Mouse (Mus musculus): ENCODE data around the gene Birc6. TPM values are rescaled to one million over a fixed set of nuclear protein-coding genes. Genes with fewer than 3 reads are reported as not detected.

Gene Birc6
- polyA plus RNA-seq, 1 experiment from 2014 or later: 57.4 TPM

DNA sequence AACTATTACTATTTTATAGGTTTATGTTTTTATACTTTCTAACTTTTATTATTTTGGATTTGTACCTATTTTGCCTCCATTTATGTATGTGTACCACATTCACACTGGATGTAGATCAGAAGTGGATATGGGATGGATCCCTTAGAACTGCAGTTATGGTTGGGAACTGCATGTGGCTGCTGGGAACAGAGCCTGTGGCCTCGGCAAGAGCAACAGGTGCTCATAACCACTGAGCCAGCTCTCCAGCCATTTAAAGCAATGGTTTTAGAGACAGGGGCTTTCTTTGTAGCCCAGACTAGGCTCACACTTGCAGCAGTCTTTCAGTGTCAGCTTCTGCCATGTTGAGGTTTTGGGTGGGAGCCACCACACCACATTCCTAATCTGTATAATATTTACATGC lies 221.6 kb downstream of the Birc6 start:
- POLR2A ChIA-PET: interaction anchor here (0.6 kb wide), 1 partner anchor 1308 kb away, joined by 3 read pairs; no protein-coding TSS in a partner anchor
- no peak for ATAC-seq
- H3K27me3 ChIP-seq: no peaks in the 10 kb centered on the region
- CTCF ChIA-PET: no interaction called here
- TF ChIP-seq CTCF (IDR thresholded peaks at IDR 0.05): no peak
- no peak for DNase-seq (ENCODE audit: low read depth, low spot score)
- in situ Hi-C loops (cut with MboI; ENCODE audit: low pct_unique_long_range_greater_than_20kb): no loop called here

GRCm38 (mm10) chr17:74751026-74751425 lies 222.9 kb downstream of the Birc6 start:
- no peak for TF ChIP-seq CTCF (IDR thresholded peaks at IDR 0.05)
- ATAC-seq: no peak

More at GRCm38 (mm10) chr17:74751026-74751425, 222.9 kb downstream of the Birc6 start:
- in situ Hi-C loops (cut with MboI; ENCODE audit: low pct_unique_long_range_greater_than_20kb): no loop called here
- ChIA-PET POLR2A (no interaction called here), CTCF (interaction anchor here (0.7 to 1.6 kb wide), 4 partner anchors 11 to 45 kb away, joined by 3 read pairs; no protein-coding TSS in a partner anchor)
- no peaks in the 10 kb centered on the region for H3K27me3 ChIP-seq
- DNase-seq (ENCODE audit: low read depth, low spot score): no peak

Other genes starting within 250 kb of the Birc6 start
- 85.0 TPM for gene Memo1, start 232.8 kb upstream of the Birc6 start, polyA plus RNA-seq (2021)
- 97.9 TPM for gene Dpy30, start 204.4 kb upstream of the Birc6 start, polyA plus RNA-seq (2021)
- 27.5 TPM for gene Spast, start 189.3 kb upstream of the Birc6 start, polyA plus RNA-seq (2021)
- gene Slc30a6, start 132.7 kb upstream of the Birc6 start, polyA plus RNA-seq (2021): 24.6 TPM
- gene Nlrc4, start 69.2 kb upstream of the Birc6 start, polyA plus RNA-seq (2021): 0.12 TPM
- gene Yipf4, start 38.8 kb upstream of the Birc6 start, polyA plus RNA-seq (2021): 128 TPM
- gene Ttc27, start 189.4 kb downstream of the Birc6 start, polyA plus RNA-seq (2021): 31.0 TPM

Data from Patski (cell line).